Mouse (Mus musculus): ENCODE results near the gene Tmem165.

GRCm38 (mm10) chr5:76170522-76170921, 13.2 kb upstream of the Tmem165 start:
- TF ChIP-seq POLR2A (IDR thresholded peaks at IDR 0.05; ENCODE audit: borderline replicate concordance, extremely low read depth, low read depth, low read length) (no peak), CTCF (IDR thresholded peaks at IDR 0.05; ENCODE audit: insufficient read depth, low read length) (no peak)
